Mouse (Mus musculus): Measurements from ENCODE around the gene Tle6. TPM values are rescaled to one million over a fixed set of nuclear protein-coding genes. Genes with fewer than 3 reads are reported as not detected.
A peak's percentile ranks its signal among the peaks of the same experiment; 100 is the strongest.

Gene Tle6
- polyA plus RNA-seq, 1 experiment, result 15.0 TPM

DNA sequence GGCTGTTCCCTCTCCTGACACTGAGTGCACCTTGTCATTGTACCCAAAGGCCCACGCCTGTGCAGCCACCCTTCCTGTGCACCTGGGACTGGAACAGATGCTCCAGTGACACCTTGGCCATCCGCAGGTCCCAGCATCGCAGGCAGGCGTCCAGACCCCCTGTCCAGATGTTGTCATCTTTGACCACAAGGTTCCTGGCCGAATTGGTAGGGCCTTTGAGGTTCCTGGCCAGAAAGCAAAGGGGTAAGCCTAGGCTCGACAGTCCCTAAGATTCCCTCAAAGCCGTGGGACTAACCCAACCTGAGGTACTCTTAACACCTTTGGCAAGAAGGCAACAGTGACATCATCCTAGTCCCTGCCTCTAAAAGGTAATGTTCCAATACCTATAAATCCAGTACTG lies 8.2 kb downstream of the Tle6 start:
- no peak overlapping the region for H3K4me3 ChIP-seq (ENCODE audit: low read depth, low read length)
- TF ChIP-seq POLR2A (IDR thresholded peaks at IDR 0.05; ENCODE audit: insufficient read depth, low read length) (no peak), CTCF (IDR thresholded peaks at IDR 0.05; ENCODE audit: low read depth, low read length) (no peak), EP300 (IDR thresholded peaks at IDR 0.05; ENCODE audit: insufficient read depth, low read depth, low read length) (no peak)
- H3K36me3 ChIP-seq (ENCODE audit: control insufficient read depth, insufficient read depth, low read length, poor library complexity, severe bottlenecking), result no peaks in the 10 kb centered on the region
- H3K27ac ChIP-seq (ENCODE audit: insufficient read depth, low read length), result no peak overlapping the region
- H3K9me3 ChIP-seq (replicated peaks; ENCODE audit: control insufficient read depth, insufficient read depth, low read length, poor library complexity, severe bottlenecking), result no peaks in the 10 kb centered on the region
- H3K4me1 ChIP-seq (ENCODE audit: control insufficient read depth, insufficient read depth, low read length), result no peaks in the 10 kb centered on the region
- H3K9ac ChIP-seq (ENCODE audit: low read depth, poor library complexity, severe bottlenecking), result no peak overlapping the region
- no peaks in the 10 kb centered on the region for H3K27me3 ChIP-seq (ENCODE audit: control insufficient read depth, insufficient read depth, low read length, poor library complexity, severe bottlenecking)

DNA sequence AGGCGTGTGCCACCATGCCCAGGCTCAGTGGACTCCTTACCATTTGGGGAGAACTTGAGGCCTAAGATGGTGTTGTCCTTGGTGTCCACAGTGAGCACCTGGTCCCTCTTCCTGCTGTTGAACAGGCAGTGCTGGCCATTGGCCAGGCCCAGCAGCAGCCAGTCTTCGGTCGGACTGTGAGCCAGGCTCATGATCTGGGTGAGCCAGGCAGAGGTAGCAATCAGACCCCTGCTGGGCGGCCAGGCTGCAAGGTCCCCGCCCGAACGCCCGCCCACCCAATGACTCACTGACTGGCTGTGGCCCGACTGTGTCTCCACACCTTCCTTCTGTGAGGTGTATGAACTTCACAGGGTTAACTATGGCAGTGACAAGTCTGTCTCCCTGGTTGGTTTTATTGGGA lies 9.0 kb downstream of the Tle6 start:
- Histone ChIP-seq H3K27me3 (ENCODE audit: control insufficient read depth, insufficient read depth, low read length, poor library complexity, severe bottlenecking) (no peaks in the 10 kb centered on the region), H3K27ac (ENCODE audit: insufficient read depth, low read length) (no peak overlapping the region), H3K9ac (ENCODE audit: low read depth, poor library complexity, severe bottlenecking) (no peak overlapping the region), H3K4me3 (ENCODE audit: low read depth, low read length) (no peak overlapping the region), H3K4me1 (ENCODE audit: control insufficient read depth, insufficient read depth, low read length) (no peaks in the 10 kb centered on the region), H3K36me3 (ENCODE audit: control insufficient read depth, insufficient read depth, low read length, poor library complexity, severe bottlenecking) (no peaks in the 10 kb centered on the region), H3K9me3 (replicated peaks; ENCODE audit: control insufficient read depth, insufficient read depth, low read length, poor library complexity, severe bottlenecking) (no peaks in the 10 kb centered on the region)
- TF ChIP-seq POLR2A (IDR thresholded peaks at IDR 0.05; ENCODE audit: insufficient read depth, low read length) (no peak), EP300 (IDR thresholded peaks at IDR 0.05; ENCODE audit: insufficient read depth, low read depth, low read length) (no peak), CTCF (IDR thresholded peaks at IDR 0.05; ENCODE audit: low read depth, low read length) (no peak)

DNA sequence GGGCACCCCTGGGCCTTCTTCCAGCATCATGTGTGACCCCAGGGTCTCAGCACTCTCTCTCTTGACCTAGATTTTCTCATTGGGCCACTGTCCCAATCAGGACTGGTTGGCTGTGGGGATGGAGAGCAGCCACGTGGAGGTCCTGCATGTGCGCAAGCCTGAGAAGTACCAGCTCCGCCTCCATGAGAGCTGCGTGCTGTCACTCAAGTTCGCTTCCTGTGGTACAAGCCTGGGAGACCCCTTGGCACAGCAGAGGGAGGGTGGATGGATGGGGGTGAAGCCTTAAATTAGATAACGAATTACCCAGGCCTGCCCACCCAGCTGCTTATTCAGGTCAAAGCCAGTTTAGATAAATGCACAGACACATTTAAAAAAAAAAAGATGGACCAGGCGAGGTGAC lies 12.1 kb downstream of the Tle6 start:
- no peaks in the 10 kb centered on the region for H3K36me3 ChIP-seq (ENCODE audit: control insufficient read depth, insufficient read depth, low read length, poor library complexity, severe bottlenecking)
- no peak overlapping the region for H3K4me3 ChIP-seq (ENCODE audit: low read depth, low read length)
- no peaks in the 10 kb centered on the region for H3K4me1 ChIP-seq (ENCODE audit: control insufficient read depth, insufficient read depth, low read length)
- H3K9me3 ChIP-seq (replicated peaks; ENCODE audit: control insufficient read depth, insufficient read depth, low read length, poor library complexity, severe bottlenecking), result no peaks in the 10 kb centered on the region
- H3K27ac ChIP-seq (ENCODE audit: insufficient read depth, low read length), result no peak overlapping the region
- H3K27me3 ChIP-seq (ENCODE audit: control insufficient read depth, insufficient read depth, low read length, poor library complexity, severe bottlenecking), result no peaks in the 10 kb centered on the region
- H3K9ac ChIP-seq (ENCODE audit: low read depth, poor library complexity, severe bottlenecking), result no peak overlapping the region
- TF ChIP-seq CTCF (IDR thresholded peaks at IDR 0.05; ENCODE audit: low read depth, low read length) (no peak), POLR2A (IDR thresholded peaks at IDR 0.05; ENCODE audit: insufficient read depth, low read length) (no peak), EP300 (IDR thresholded peaks at IDR 0.05; ENCODE audit: insufficient read depth, low read depth, low read length) (no peak)

DNA sequence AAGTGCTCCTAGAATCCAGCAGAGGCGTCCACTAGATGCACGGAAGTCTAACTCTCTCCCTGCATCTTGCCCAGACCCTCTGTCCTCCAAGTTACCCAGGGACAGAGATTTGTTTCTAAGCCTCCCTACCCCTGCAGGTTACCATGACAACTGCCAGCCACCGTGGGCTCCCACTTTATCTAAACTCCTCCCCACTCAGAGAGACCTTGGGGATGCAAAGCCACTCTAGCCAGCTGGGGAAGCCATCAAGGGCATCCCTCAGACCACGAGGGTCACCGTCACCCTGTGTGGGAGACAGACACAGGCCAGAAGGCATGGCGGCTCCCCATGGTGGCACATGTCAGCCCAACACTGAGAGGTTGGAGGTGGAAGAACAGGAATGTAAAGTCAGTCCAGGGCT lies 17.5 kb downstream of the Tle6 start:
- no peaks in the 10 kb centered on the region for H3K4me1 ChIP-seq (ENCODE audit: control insufficient read depth, insufficient read depth, low read length)
- no peak overlapping the region for H3K4me3 ChIP-seq (ENCODE audit: low read depth, low read length)
- TF ChIP-seq POLR2A (IDR thresholded peaks at IDR 0.05; ENCODE audit: insufficient read depth, low read length) (no peak), EP300 (IDR thresholded peaks at IDR 0.05; ENCODE audit: insufficient read depth, low read depth, low read length) (no peak), CTCF (IDR thresholded peaks at IDR 0.05; ENCODE audit: low read depth, low read length) (no peak)
- H3K36me3 ChIP-seq (ENCODE audit: control insufficient read depth, insufficient read depth, low read length, poor library complexity, severe bottlenecking), result no peaks in the 10 kb centered on the region
- H3K9ac ChIP-seq (ENCODE audit: low read depth, poor library complexity, severe bottlenecking), result no peak overlapping the region
- H3K27ac ChIP-seq (ENCODE audit: insufficient read depth, low read length), result no peak overlapping the region
- no peaks in the 10 kb centered on the region for H3K9me3 ChIP-seq (replicated peaks; ENCODE audit: control insufficient read depth, insufficient read depth, low read length, poor library complexity, severe bottlenecking)
- no peaks in the 10 kb centered on the region for H3K27me3 ChIP-seq (ENCODE audit: control insufficient read depth, insufficient read depth, low read length, poor library complexity, severe bottlenecking)

DNA sequence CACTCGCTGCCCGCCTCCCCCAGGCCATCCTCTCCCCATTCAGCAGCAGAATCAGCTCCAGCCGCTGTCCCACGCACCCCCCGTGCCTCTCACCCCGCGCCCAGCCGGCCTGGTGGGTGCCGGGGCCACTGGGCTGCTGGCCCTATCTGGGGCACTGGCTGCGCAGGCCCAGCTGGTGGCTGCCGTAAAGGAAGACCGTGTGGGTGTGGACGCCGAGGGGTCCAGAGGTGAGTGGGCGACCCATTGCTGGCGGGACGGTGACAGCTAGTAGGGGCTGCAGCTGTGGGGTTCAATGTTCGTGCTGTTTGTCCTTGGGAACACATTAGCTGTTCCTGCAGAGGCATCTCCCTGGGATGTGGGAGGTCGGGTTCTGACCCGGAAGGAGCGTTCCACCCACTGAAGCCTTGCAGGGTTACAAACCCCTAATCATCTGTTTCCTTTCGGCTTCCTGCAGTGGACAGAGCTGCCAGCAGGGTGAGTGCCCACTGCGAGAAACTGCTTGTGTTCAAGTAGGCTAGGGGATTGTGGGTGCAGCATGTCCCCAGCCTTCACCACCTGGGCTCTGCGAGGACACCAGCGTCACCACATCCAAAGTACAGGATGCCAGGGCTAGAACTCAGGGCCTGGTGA lies 20.3 kb downstream of the Tle6 start:
- no peak overlapping the region for H3K27ac ChIP-seq (ENCODE audit: insufficient read depth, low read length)
- 0 out of 2 replicates have a peak overlapping the region, but pooled peaks have one; percentile 11 for H3K4me3 ChIP-seq (ENCODE audit: low read depth, low read length)
- H3K4me1 ChIP-seq (ENCODE audit: control insufficient read depth, insufficient read depth, low read length), result peaks cover 1% of the 10 kb centered on the region
- H3K9me3 ChIP-seq (replicated peaks; ENCODE audit: control insufficient read depth, insufficient read depth, low read length, poor library complexity, severe bottlenecking), result no peaks in the 10 kb centered on the region
- no peak overlapping the region for H3K9ac ChIP-seq (ENCODE audit: low read depth, poor library complexity, severe bottlenecking)
- H3K36me3 ChIP-seq (ENCODE audit: control insufficient read depth, insufficient read depth, low read length, poor library complexity, severe bottlenecking), result no peaks in the 10 kb centered on the region
- no peak for TF ChIP-seq EP300 (IDR thresholded peaks at IDR 0.05; ENCODE audit: insufficient read depth, low read depth, low read length)
- no peak for TF ChIP-seq POLR2A (IDR thresholded peaks at IDR 0.05; ENCODE audit: insufficient read depth, low read length)
- no peak for TF ChIP-seq CTCF (IDR thresholded peaks at IDR 0.05; ENCODE audit: low read depth, low read length)
- no peaks in the 10 kb centered on the region for H3K27me3 ChIP-seq (ENCODE audit: control insufficient read depth, insufficient read depth, low read length, poor library complexity, severe bottlenecking)

DNA sequence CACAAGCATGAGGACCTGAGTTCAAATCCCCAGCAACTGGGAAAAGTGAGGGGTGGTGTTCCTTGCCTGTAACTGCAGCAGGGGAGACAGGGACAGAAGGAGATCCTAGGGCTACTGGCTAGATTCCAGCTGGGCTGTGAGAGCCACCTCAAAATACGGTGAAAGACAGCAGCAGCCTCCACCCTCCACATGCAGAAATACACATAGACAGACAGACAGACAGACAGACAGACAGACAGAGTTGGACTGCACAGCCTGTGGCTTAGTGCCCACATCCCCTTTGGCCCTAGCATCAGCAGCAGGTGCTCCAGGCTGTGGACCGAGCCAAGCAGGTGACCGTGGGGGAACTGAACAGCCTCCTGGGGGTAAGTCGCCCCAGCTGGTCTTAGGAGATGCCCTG lies 20.9 kb downstream of the Tle6 start:
- no peak for TF ChIP-seq EP300 (IDR thresholded peaks at IDR 0.05; ENCODE audit: insufficient read depth, low read depth, low read length)
- no peak for TF ChIP-seq POLR2A (IDR thresholded peaks at IDR 0.05; ENCODE audit: insufficient read depth, low read length)
- no peak for TF ChIP-seq CTCF (IDR thresholded peaks at IDR 0.05; ENCODE audit: low read depth, low read length)
- H3K36me3 ChIP-seq (ENCODE audit: control insufficient read depth, insufficient read depth, low read length, poor library complexity, severe bottlenecking), result no peaks in the 10 kb centered on the region
- H3K27ac ChIP-seq (ENCODE audit: insufficient read depth, low read length), result no peak overlapping the region
- H3K27me3 ChIP-seq (ENCODE audit: control insufficient read depth, insufficient read depth, low read length, poor library complexity, severe bottlenecking), result no peaks in the 10 kb centered on the region
- peaks cover 3% of the 10 kb centered on the region for H3K4me1 ChIP-seq (ENCODE audit: control insufficient read depth, insufficient read depth, low read length)
- 0 out of 2 replicates have a peak overlapping the region, but pooled peaks have one; percentile 11 for H3K4me3 ChIP-seq (ENCODE audit: low read depth, low read length)
- no peak overlapping the region for H3K9ac ChIP-seq (ENCODE audit: low read depth, poor library complexity, severe bottlenecking)
- H3K9me3 ChIP-seq (replicated peaks; ENCODE audit: control insufficient read depth, insufficient read depth, low read length, poor library complexity, severe bottlenecking), result no peaks in the 10 kb centered on the region

Measured in ES-Bruce4 (cell line).